In genomic region chr10:59323100-59323487, GRCm38 (mm10) we compare ENCODE assay signal across 8 mouse cellular contexts. TPM values are rescaled to one million over a fixed set of nuclear protein-coding genes. Genes with fewer than 3 reads are reported as not detected.
DNase-seq lines count a peak whose midpoint lies in the region; ATAC-seq lines count a peak whose summit lies in the region.

Gene P4ha1, plus strand, starts transcription at chr10:59323296.

- peaks cover 9% of the 10 kb centered on the region for H3K36me3 ChIP-seq in megakaryocyte, embryonic 14.5 days (replicated peaks; ENCODE audit: low read length)

- peak; percentile 89 for ATAC-seq in common myeloid progenitor, adult 5-6 weeks (replicated peaks; ENCODE audit: low read depth, poor library complexity, severe bottlenecking)

- DNase-seq in ZHBTc4 (ENCODE audit: low read depth, low spot score): peak; percentile 99
- peak; percentile 98 to 99 for DNase-seq in gastrocnemius, adult 8-10 months (ENCODE audit: low spot score in 2 of 2)
- peak; percentile 83 for DNase-seq in hindlimb bud, embryonic 11.5 days (ENCODE audit: extremely low spot score, low read depth, low spot score)
- DNase-seq in left cerebral cortex, adult 8-10 months (ENCODE audit: low spot score in 2 of 2): peak; percentile 99
- DNase-seq in right cerebral cortex, postnatal 10 days (ENCODE audit: low spot score in 2 of 2): peak; percentile 99 to 100
- DNase-seq in urinary bladder, postnatal 25 days (ENCODE audit: low spot score): peak; percentile 96

- no peaks in the 10 kb centered on the region for H3K9me3 ChIP-seq in megakaryocyte, embryonic 14.5 days

- peak within 1 kb of the TSS; percentile 93 for H3K4me3 ChIP-seq in megakaryocyte, embryonic 14.5 days (replicated peaks)

- peaks cover 68% of the 10 kb centered on the region for H3K4me1 ChIP-seq in megakaryocyte, embryonic 14.5 days

- H3K27me3 ChIP-seq in megakaryocyte, embryonic 14.5 days (replicated peaks): no peaks in the 10 kb centered on the region

RNA-seq across cellular contexts. Expression of gene P4ha1, which starts in this region (rescaled TPM):
- total RNA-seq in common myeloid progenitor, adult 5-6 weeks (2017): 26.2 and 28.9 TPM in 2 replicates
- 10 to 100 TPM; 30.9 to 40.8 (median 32.1) TPM for total RNA-seq in gastrocnemius, adult 8-10 months (2022)
- 10 to 100 TPM; 30.4 to 37.8 (median 35.9) TPM for total RNA-seq in left cerebral cortex, adult 8-10 months (2022)
- 3.7 and 10.7 TPM in 2 replicates for polyA plus RNA-seq in megakaryocyte, embryonic 14.5 days (2012; ENCODE audit: insufficient read depth, low replicate concordance)

Comparison
In these comparisons a context has a peak if more than half of its experiments do, and no peak if none do; other contexts are left out.
1. Peak in every context shown above with its lines: DNase-seq, ATAC-seq and H3K4me3 ChIP-seq.